Comparison of ENCODE assay signal across 14 mouse cellular contexts in the genomic region with DNA sequence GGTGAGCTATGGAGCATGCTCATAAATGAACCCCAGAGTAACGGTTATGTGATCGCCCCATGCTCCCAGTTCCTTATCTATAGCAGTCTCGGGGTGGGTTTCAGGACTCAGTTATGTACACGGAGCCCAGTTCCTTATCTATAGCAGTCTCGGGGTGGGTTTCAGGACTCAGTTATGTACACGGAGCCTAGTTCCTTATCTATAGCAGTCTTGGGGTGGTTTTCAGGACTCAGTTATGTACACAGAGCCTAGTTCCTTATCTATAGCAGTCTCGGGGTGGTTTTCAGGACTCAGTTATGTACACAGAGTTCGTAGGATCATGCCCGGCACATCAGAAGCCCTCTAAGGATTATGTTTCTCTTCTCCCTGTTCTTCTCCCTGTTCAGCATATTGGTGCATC.
"Had no signal": no experiment of that assay in that cellular context is flagged by ENCODE, and none has a peak within 500 bp of the region (broad histone marks: within the 10 kb centered on the region; RNA-seq: fewer than 3 reads in every experiment).

No protein-coding gene starts in this region.

- ATAC-seq: midbrain, embryonic 15.5 days had no signal

- H3K9ac ChIP-seq: limb, embryonic 12.5 days; midbrain, embryonic 15.5 days; neural tube, embryonic 12.5 days; stomach, embryonic 15.5 days had no signal

- H3K4me3 ChIP-seq: layer of hippocampus, adult 2 months; limb, embryonic 12.5 days; midbrain, embryonic 15.5 days; neural tube, embryonic 12.5 days; stomach, embryonic 15.5 days had no signal

- H3K4me2 ChIP-seq: limb, embryonic 12.5 days; midbrain, embryonic 11.5 days; midbrain, embryonic 15.5 days; neural tube, embryonic 12.5 days; stomach, embryonic 15.5 days had no signal

- H3K27me3 ChIP-seq: limb, embryonic 12.5 days; midbrain, embryonic 15.5 days; neural tube, embryonic 12.5 days; stomach, embryonic 15.5 days had no signal

- H3K9me3 ChIP-seq: midbrain, embryonic 15.5 days; neural tube, embryonic 12.5 days; stomach, embryonic 15.5 days had no signal

- DNase-seq: kidney, adult 11 months; kidney, adult 9 months; kidney, postnatal 10 days; kidney, postnatal 4 days; retina, postnatal 1 day; right cerebral cortex, postnatal 14 days; thymus, adult 2 months; thymus, postnatal 25 days had no signal

- H3K27ac ChIP-seq: layer of hippocampus, adult 2 months; limb, embryonic 12.5 days; midbrain, embryonic 15.5 days; neural tube, embryonic 12.5 days; stomach, embryonic 15.5 days had no signal
